Mouse (Mus musculus) MEL (cell line): ENCODE results near the gene Spred3.

ENCODE experiments used
- E2F4 ChIP-seq: IDR thresholded peaks from 2 replicates; pipeline ENCODE4 v1.6.1; 2011; ENCODE audit warnings: low read depth, low read length, improper control_type of control experiment, borderline replicate concordance
- MAX ChIP-seq: IDR thresholded peaks from 2 replicates; pipeline ENCODE4 v1.6.1; 2011; ENCODE audit warnings: low read length, improper control_type of control experiment

DNA sequence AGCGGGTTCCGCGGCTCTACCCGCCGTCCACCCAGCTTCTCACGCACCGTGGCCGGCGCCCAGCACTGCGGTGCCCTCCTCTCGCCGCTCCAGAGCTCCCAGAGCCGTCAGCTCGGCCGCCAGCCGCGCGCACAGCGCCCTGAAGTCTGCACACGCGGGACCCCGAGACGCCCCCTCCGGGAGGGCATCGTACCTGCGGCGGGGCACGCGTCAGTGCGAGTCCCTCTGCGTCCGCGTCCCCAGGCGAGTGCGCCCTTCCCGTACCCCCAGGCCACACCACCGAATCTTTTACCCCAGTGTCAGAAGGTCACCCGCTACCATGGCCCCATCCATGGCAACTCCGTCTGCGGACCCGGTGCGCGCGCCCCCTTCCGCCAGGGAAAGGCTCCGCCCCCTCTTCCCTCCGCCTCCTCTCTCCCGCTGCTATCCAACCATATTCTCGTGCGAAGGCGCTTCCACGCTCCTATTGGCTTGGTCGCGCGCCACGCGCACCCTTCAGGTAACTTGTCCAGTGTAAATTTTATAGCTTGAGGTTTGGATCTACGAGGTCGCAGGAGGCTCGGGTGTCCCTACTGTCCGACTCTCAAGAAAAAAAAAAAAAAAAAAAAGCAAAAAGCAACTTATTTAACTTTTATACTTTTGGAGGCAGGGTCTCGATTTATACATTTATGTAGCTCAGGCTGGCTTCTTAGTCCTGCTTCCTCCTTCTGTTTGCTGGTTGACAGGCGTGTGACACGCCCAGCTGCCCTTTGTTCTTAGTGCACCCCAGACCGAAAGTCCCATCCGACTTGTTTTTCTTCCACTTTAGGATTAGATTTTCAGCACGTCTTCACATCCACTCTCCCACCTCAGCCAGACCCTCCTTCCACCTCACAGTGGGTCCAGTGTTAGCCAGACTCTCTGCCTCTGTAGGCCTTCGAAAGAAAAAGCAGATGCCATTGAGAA is 14.1 kb downstream of the Spred3 start, which contains the start of gene Fam98c:
- TF ChIP-seq MAX (peak; percentile 73), E2F4 (no peak)
